Mouse (Mus musculus): ENCODE measurements at regions not wholly inside any gene's neighbourhood (a gene's known extent, or its start where the extent isn't known, plus 50 kb on each side); places are given as distances from the start of the nearest gene placed in this dataset.

DNA sequence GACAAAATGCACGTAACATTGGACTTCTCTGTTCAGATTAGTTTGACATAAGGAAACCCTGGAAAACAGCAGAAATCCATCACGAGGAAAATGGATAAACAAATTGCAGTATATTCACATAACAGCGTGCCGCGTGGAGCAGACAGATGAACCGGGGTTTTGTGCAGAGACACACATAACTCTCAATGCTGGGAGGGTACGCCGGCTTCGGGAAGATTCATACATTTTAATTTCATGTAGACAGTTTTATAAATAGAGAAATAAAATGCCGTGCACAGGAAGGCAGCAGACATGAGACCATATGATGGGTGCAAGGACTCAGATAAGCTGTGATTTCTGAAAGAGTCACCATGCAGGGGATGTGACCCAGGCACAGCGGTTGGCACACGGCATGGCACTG is 489.9 kb upstream of the Fam19a5 start:
- TF ChIP-seq POLR2A (IDR thresholded peaks at IDR 0.05; ENCODE audit: control insufficient read depth, low read depth, low read length): no peak
- no peak for TF ChIP-seq CTCF (IDR thresholded peaks at IDR 0.05; ENCODE audit: control insufficient read depth, insufficient read depth, insufficient replicate concordance, low read depth, low read length)

All from testis, adult 2 months (tissue).